Mouse (Mus musculus) liver, adult 2 months (tissue): ENCODE measurements around the gene Kcnmb4. TPM values are rescaled to one million over a fixed set of nuclear protein-coding genes. Genes with fewer than 3 reads are reported as not detected.

Source experiments
- DNase-seq: peaks from one replicate; pipeline ENCODE4 v3.0.0-alpha.2; 2011; ENCODE audit warnings: low read depth, low spot score; ENCODE audit errors: extremely low read depth
- H3K27ac ChIP-seq: fragments of 200-500 bp; replicated peaks from 2 replicates; pipeline ENCODE4 v1.5.1; 2012; ENCODE audit warnings: low read depth, mild to moderate bottlenecking, control low read depth, inconsistent platforms, low read length; ENCODE audit not compliant: insufficient read depth
- H3K27me3 ChIP-seq: fragments of 200-500 bp; 2 replicates; pipeline ENCODE4 v1.6.1; 2012; ENCODE audit warnings: mild to moderate bottlenecking, moderate library complexity, low read length, inconsistent platforms; ENCODE audit not compliant: control insufficient read depth, insufficient read depth
- H3K36me3 ChIP-seq: fragments of 200-500 bp; 2 replicates; pipeline ENCODE4 v1.6.1; 2012; ENCODE audit warnings: low read length, inconsistent platforms; ENCODE audit not compliant: control insufficient read depth, insufficient read depth
- H3K4me1 ChIP-seq: fragments of 200-500 bp; 2 replicates; pipeline ENCODE4 v1.6.1; 2011; ENCODE audit warnings: low read length; ENCODE audit not compliant: control insufficient read depth, insufficient read depth
- H3K4me3 ChIP-seq: fragments of 200-500 bp; 2 replicates; pipeline ENCODE4 v1.5.1; 2011; ENCODE audit warnings: low read depth, mild to moderate bottlenecking, control low read depth, low read length, moderate library complexity; ENCODE audit not compliant: insufficient read depth
- H3K79me2 ChIP-seq: fragments of 200-500 bp; 2 replicates; pipeline ENCODE4 v1.6.1; 2012; ENCODE audit warnings: inconsistent platforms, mild to moderate bottlenecking, low read length, moderate library complexity; ENCODE audit not compliant: control insufficient read depth, insufficient read depth
- H3K9ac ChIP-seq: fragments of 200-500 bp; 2 replicates; pipeline ENCODE4 v1.6.1; 2012; ENCODE audit warnings: low read depth, mild to moderate bottlenecking, control low read depth, inconsistent platforms, low read length
- CTCF ChIP-seq: fragments of 200-500 bp; IDR thresholded peaks from 2 replicates; pipeline ENCODE4 v1.5.1; 2011; ENCODE audit warnings: low read depth, low read length, control low read depth
- POLR2A ChIP-seq: fragments of 200-500 bp; IDR thresholded peaks from 2 replicates; pipeline ENCODE4 v1.6.1; 2011; ENCODE audit warnings: low read length, control low read depth; ENCODE audit not compliant: insufficient read depth; ENCODE audit errors: extremely low read depth
- WGBS: fragments of 180-500 bp; shearing (Covaris S2); methylation state at CpG from one replicate; pipeline ENCODE4 v1.1.7; 2018; 5-methylcytosine and 5-hydroxymethylcytosine counted together
- polyA plus RNA-seq: library from polyadenylated mRNA; depleted of rRNA; stranded (reverse); fragments of >200 nt; gene quantifications from 2 replicates; pipeline ENCODE4 v1.2.3, GENCODE M21; 2012
- total RNA-seq: library from RNA; depleted of rRNA; stranded (reverse); fragments of >200 nt; gene quantifications from 2 replicates; pipeline ENCODE4 v1.2.3, GENCODE M21; 2014

The Kcnmb4 gene
- total and polyA plus RNA-seq, 2 experiments = 0.06 to 0.18 TPM

GRCm38 (mm10) chr10:116480988-116481387 lies 7.3 kb upstream of the Kcnmb4 start:
- H3K79me2 ChIP-seq = no peaks in the 10 kb centered on the region
- H3K9ac ChIP-seq = no peak overlapping the region
- whole genome bisulfite sequencing = 86% methylated on average over 5 of the region's 5 CpGs
- H3K27ac ChIP-seq = no peak overlapping the region
- no peak for DNase-seq
- TF ChIP-seq POLR2A = no peak
- TF ChIP-seq CTCF = no peak
- peaks cover 16% of the 10 kb centered on the region for H3K36me3 ChIP-seq
- no peaks in the 10 kb centered on the region for H3K4me1 ChIP-seq
- H3K27me3 ChIP-seq = peaks cover 3% of the 10 kb centered on the region; the same call in 1 of the 2 replicates
- no peak overlapping the region for H3K4me3 ChIP-seq

- WGBS = 93% methylated on average over 3 of the region's 3 CpGs
- Histone ChIP-seq H3K4me1 (0 out of 2 replicates have a peak, but pooled peaks cover 3% of the 10 kb centered on the region), H3K9ac (no peak overlapping the region), H3K4me3 (no peak overlapping the region), H3K36me3 (no peaks in the 10 kb centered on the region), H3K27ac (no peak overlapping the region), H3K79me2 (no peaks in the 10 kb centered on the region), H3K27me3 (peaks cover 23% of the 10 kb centered on the region)
- TF ChIP-seq POLR2A (no peak), CTCF (no peak)
- DNase-seq = no peak
Observed at GRCm38 (mm10) chr10:116476559-116476958, 2.9 kb upstream of the Kcnmb4 start.

- TF ChIP-seq CTCF (no peak), POLR2A (no peak)
- Histone ChIP-seq H3K36me3 (no peaks in the 10 kb centered on the region), H3K9ac (no peak overlapping the region), H3K4me1 (0 out of 2 replicates have a peak, but pooled peaks cover 3% of the 10 kb centered on the region), H3K27ac (no peak overlapping the region), H3K79me2 (no peaks in the 10 kb centered on the region), H3K4me3 (no peak overlapping the region), H3K27me3 (peaks cover 23% of the 10 kb centered on the region)
- WGBS = 70% methylated on average over 6 of the region's 6 CpGs
- no peak for DNase-seq
Observed at GRCm38 (mm10) chr10:116475725-116476124, 2.0 kb upstream of the Kcnmb4 start.

GRCm38 (mm10) chr10:116473071-116473758 lies 463 bp downstream of the Kcnmb4 start:
- DNase-seq = no peak
- 5% methylated on average over 77 of the region's 78 CpGs for WGBS
- H3K79me2 ChIP-seq = no peaks in the 10 kb centered on the region
- peaks cover 23% of the 10 kb centered on the region for H3K27me3 ChIP-seq
- no peak overlapping the region for H3K9ac ChIP-seq
- H3K4me1 ChIP-seq = 0 out of 2 replicates have a peak, but pooled peaks cover 3% of the 10 kb centered on the region
- TF ChIP-seq POLR2A = no peak
- no peak for TF ChIP-seq CTCF
- peak overlapping the region; percentile 18; the same call in 1 of the 2 replicates for H3K4me3 ChIP-seq
- no peaks in the 10 kb centered on the region for H3K36me3 ChIP-seq
- no peak overlapping the region for H3K27ac ChIP-seq

- no peaks in the 10 kb centered on the region for H3K79me2 ChIP-seq
- H3K4me1 ChIP-seq = 0 out of 2 replicates have a peak, but pooled peaks cover 3% of the 10 kb centered on the region
- no peak overlapping the region for H3K27ac ChIP-seq
- H3K36me3 ChIP-seq = no peaks in the 10 kb centered on the region
- WGBS = 13% methylated on average over 5 of the region's 5 CpGs
- no peak for TF ChIP-seq CTCF
- TF ChIP-seq POLR2A = no peak
- no peak overlapping the region for H3K4me3 ChIP-seq
- no peak for DNase-seq
- peaks cover 23% of the 10 kb centered on the region for H3K27me3 ChIP-seq
- no peak overlapping the region for H3K9ac ChIP-seq
Observed at GRCm38 (mm10) chr10:116472579-116472978, 1.1 kb downstream of the Kcnmb4 start.
